Mouse (Mus musculus): ENCODE data around the gene Sdk2.

Sdk2 gene

DNA sequence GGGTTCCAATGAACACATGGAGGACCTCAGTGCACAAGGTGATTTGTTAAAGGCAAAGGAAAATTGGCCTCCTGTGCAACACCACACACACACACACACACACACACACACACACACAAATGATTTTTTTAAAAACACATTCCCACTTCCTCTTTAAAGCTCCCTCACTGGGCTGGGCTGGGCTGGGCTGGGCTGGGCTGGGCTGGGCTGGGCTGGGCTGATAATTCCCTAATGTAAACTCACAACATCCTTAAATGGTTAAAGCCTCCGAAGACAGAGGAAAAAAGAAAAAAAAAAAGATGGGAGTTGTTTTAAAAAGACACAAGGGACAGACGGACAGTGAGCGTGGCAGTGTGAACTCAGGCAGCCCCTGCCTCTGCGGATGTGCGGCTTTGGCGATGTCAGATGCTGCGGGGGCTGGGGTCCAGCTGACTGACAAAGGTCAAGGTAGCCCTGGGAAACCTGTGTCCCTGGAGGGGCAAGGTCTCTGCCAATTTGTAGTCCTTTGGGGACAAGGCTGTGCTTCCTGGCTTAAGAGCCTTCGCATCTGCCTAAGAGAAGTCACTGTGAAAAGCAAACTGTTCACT, 288.9 kb downstream of the Sdk2 start:
- in situ Hi-C loops (cut with MboI; ENCODE audit: low sequenced_read_pairs): no loop called here

GRCm38 (mm10) chr11:113776851-113777511, 289.9 kb downstream of the Sdk2 start:
- in situ Hi-C loops (cut with MboI; ENCODE audit: low sequenced_read_pairs): no loop called here

DNA sequence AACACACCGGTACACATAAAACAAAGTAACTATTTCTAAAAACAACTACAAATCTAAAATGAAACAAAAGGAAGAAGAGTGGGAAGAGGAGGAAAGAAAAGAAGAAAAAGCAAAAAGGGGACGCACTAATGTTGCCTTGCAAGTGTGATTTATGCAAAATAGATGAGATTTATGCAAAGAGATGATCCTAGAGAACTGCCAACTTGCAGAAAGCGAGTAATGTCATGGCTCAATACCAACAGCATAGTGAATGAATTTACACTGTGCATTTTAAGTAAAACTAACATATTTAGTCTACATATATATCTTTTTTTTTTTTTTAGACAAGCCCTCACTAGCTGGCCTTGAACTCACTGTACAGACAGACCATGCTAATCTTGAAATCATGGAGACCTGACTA, 292.1 kb downstream of the Sdk2 start:
- in situ Hi-C loops (cut with MboI; ENCODE audit: low sequenced_read_pairs): no loop called here

DNA sequence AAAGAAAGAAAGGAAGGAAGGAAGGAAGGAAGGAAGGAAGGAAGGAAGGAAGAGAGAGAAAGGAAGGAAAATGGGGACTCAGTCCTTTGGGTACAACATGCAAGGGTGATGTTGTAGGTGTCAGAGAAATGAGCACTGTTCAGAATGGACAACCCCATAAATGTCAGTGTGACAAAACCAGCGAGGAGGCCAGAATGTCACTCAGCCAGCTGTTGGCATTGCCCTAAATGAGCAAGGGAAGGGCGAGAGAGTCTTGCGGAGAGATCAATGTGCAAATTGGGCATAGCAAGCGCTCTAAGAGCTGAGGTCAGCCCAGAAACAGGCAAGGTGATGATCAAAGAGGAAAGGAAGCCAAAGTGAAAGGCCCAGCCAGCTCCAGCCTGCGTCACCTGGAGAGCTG, 293.7 kb downstream of the Sdk2 start:
- in situ Hi-C loops (cut with MboI; ENCODE audit: low sequenced_read_pairs): no loop called here

DNA sequence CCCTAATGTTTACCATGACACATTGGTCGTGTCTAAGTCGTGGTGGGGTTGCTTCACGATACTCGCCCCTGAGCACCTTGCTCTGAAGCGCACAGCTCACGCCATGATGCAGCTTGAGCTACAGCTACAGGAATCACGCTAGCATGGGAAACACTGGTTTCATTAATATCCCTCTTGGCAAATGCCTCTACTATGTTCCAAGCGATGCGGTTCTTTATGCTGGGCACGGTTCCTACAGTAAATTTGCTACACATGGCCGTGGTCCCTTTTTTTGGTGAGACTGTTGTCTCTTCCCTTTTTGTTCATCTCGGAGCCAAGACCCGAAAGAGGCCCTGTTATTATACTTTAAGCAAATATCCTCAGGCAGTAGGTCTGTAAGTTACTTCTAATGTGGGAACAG, 295.7 kb downstream of the Sdk2 start:
- in situ Hi-C loops (cut with MboI; ENCODE audit: low sequenced_read_pairs): no loop called here

GRCm38 (mm10) chr11:113768356-113768755, 298.5 kb downstream of the Sdk2 start:
- in situ Hi-C loops (cut with MboI; ENCODE audit: low sequenced_read_pairs): no loop called here

DNA sequence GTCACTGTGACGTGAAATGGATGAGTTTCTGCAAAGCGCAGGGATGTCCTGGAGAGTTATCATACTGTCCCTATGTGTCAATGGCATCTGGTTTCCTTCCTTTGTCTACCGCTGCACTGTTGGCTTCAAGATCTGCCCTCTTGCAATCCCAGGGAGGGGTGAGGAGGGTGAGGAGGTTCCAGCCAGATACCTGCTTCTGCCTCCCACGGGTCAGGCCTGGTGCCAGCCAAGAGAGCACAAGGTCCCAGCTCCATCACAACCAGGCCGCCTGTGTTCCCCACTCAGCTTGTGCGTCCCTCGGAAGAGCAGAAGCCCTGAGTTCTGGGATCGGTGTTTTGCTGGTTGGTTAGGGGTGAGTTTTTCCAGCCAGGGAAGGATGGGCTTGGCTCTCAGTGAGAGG, 299.6 kb downstream of the Sdk2 start:
- in situ Hi-C loops (cut with MboI; ENCODE audit: low sequenced_read_pairs): no loop called here

- in situ Hi-C loops (cut with MboI; ENCODE audit: low sequenced_read_pairs): no loop called here
Observed at GRCm38 (mm10) chr11:113766284-113766985, 300.4 kb downstream of the Sdk2 start.

DNA sequence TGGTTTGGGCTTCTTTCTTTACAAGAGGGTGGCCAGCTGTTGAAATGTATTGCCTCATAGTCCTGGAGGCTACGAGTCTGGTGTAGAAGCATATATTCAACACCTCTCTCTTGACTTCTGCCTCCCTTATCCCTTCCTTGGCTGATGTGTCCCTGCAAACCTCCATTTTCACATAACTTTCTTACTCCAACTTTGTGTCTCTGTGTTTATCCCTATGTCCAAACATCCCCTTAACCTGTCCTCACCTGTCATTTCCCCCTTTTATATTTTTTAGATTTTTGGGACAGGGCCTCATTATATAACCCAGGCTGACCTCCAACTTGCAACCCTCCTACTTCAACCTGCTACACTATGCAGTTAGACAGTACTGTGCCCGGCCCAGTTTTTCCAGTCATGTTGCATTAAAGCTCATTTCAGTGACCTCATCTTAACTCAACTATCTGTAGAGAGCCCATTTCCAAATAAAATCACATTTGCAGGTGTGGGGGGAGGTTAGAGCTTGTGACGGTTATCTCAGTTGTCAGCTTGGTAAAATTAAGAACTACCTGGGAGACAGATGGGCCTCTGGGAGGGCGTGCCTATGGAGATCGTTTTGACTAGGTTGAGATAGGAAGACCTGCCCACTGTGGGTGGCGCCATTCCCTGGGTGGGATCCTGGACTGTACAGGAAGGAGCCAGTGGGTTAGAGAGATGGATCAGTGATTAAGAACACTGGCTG, 302.6 kb downstream of the Sdk2 start:
- in situ Hi-C loops (cut with MboI; ENCODE audit: low sequenced_read_pairs): no loop called here

GRCm38 (mm10) chr11:113763449-113763848, 303.4 kb downstream of the Sdk2 start:
- in situ Hi-C loops (cut with MboI; ENCODE audit: low sequenced_read_pairs): no loop called here

- in situ Hi-C loops (cut with MboI; ENCODE audit: low sequenced_read_pairs): no loop called here
Observed at GRCm38 (mm10) chr11:113762136-113762797, 304.6 kb downstream of the Sdk2 start.

DNA sequence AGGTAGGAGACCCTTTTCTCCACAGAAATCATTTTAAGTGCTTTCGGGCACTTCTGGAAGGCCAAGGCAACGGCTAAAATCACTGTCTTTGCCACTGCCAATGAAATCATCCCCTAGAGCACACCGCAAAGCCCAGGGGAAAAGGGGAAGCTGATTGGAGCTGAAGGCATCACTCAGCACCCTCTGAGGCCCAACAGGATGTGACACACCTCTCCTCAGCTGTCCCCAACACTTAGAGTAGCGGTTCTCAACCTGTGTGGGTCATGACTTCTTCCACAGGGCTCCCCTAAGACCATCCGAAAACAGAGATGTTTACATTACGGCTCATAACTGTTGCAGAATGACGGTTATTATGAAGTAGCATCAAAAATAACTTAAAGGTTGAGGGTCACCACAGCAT, 305.2 kb downstream of the Sdk2 start:
- in situ Hi-C loops (cut with MboI; ENCODE audit: low sequenced_read_pairs): no loop called here

DNA sequence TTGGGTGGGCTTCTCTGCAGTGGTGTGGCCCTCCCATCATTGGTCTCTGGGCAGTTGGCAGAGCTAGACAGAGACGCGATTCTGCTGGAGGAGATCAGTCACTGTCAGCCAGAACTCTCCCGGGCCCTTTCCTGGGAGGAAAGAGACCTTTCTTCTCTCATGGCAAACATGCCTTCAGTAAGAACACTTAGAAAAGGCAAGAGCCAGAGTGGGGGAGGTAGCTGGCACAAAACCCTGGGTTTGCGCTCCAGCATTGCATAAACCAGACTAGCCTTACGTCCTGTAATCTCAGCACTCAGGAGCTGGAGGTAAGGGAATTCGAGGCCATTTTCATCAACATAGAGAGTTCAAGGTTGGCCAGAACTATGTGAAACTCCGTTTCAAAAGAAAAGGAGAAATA, 306.4 kb downstream of the Sdk2 start:
- in situ Hi-C loops (cut with MboI; ENCODE audit: low sequenced_read_pairs): no loop called here

GRCm38 (mm10) chr11:113758851-113759250, 308.0 kb downstream of the Sdk2 start:
- in situ Hi-C loops (cut with MboI; ENCODE audit: low sequenced_read_pairs): no loop called here

GRCm38 (mm10) chr11:113756578-113756977, 310.3 kb downstream of the Sdk2 start:
- in situ Hi-C loops (cut with MboI; ENCODE audit: low sequenced_read_pairs): no loop called here

DNA sequence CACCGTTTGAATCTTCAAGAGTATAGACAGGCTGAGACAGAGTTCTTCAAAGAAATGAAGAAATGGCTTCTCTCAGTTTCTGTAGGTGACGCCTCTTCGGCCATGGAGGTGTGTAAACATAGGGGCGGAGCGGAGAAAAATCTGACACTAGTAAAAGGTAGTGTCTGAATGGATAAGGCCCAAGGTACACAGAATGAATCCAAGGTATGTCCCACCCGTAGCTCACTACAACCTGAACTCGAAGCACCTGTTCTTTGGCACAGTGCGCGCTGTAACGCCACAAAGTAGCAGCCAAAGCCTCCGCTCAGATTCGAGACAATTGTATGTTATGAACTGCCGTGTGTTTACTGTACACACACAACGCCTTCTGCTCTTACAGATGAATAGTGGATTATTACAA, 311.0 kb downstream of the Sdk2 start:
- in situ Hi-C loops (cut with MboI; ENCODE audit: low sequenced_read_pairs): no loop called here

DNA sequence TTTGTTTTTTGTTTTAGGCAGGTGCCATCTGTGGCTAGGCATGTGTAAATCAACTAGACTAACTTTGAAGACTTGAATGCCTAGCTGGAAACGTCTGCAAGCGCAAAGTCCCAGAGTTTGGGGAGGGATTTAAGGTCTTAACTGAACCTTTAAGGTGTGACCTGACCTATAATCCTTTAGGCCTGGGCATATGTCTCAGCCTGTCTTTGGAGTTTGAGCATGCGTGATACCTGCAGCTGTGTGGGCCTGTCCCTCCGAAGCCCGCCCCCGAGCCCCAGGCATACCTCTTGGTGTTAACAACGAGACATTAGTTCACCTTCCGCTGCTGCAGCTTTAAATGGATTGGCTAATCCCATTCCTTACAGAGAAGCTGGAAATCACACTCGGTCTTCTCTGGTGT, 312.0 kb downstream of the Sdk2 start:
- in situ Hi-C loops (cut with MboI; ENCODE audit: low sequenced_read_pairs): no loop called here

DNA sequence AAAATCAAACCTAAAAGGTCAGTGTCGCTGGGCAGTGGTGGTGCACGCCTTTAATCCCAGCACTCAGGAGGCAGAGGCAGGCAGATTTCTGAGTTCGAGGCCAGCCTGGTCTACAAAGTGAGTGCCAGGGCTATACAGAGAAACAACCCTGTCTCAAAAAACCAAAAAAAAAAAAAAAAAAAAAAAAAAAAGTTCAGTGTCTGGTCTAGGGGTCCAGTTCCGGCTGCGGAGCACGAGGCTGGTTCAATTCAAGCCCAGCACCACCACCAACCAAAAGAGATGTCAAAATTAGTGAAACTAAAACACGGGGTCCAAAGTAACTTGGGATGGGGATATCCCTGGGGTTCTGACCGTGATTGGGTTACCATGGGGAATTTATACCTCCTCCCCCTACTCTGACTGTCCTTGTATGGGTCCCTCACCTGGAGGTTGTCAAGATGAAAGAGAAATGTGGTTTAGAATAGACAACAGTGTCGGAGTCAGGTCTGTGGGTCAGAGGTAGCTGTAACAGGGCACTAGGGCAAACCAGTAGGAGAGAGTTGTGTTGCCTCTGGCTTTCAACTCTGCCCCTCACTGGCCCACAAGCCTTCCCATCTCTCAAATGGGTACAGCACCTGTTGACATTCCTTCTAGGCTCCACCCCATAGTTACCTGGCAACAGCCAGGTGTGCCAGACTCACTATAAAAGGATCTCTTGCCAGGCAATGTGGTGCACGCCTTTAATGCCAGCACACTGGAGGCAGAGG, 314.0 kb downstream of the Sdk2 start:
- in situ Hi-C loops (cut with MboI; ENCODE audit: low sequenced_read_pairs): no loop called here

- in situ Hi-C loops (cut with MboI; ENCODE audit: low sequenced_read_pairs): no loop called here
Observed at GRCm38 (mm10) chr11:113752158-113752661, 314.6 kb downstream of the Sdk2 start.

DNA sequence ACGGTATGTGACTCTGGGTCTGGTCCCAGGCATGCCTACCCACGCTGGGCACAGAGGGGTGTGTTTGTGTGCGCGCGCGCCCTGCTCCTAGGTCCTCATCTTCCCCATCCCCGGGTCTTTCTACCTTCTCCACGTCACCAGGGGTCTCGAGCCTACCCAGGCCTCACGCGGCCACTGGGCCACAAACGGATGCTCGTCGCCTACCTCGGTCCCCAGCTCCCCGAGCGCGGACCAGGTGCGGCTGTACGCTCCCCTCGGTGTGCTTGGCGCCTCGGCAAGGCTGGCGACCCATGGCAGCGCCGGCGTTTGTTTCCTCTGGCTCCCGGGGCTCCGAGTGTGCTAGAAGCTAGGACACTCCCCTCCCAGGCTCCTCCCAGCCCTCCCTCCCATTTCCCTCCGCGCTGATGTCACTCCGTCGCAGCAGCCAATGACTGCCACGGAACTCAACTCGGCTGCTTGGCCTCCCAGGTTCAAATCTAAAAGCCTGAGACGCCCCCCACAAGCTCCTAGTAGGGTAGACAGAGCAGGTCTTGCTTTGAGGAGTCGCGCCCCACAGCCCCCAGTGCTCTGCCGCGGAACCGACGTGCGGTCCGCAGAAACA, 315.3 kb downstream of the Sdk2 start, which contains the start of gene Cdc42ep4:
TSS of gene Cdc42ep4 (minus strand) at position 398 of the 601 bp plus-strand sequence.
- in situ Hi-C loops (cut with MboI; ENCODE audit: low sequenced_read_pairs): no loop called here

All from CH12F3 (cell line).